Mouse (Mus musculus) MEL (cell line): ENCODE results near the gene Gm14443. TPM values are rescaled to one million over a fixed set of nuclear protein-coding genes. Genes with fewer than 3 reads are reported as not detected.
"Not testable (repeated sequence)": the region's sequence is repeated elsewhere in the genome, so short reads cannot be mapped to it uniquely, and the experiment has no call there.

Experiments used
- DNase-seq: peaks from one replicate; pipeline ENCODE4 v3.0.0; 2011; ENCODE audit warnings: low read depth, low spot score
- H3K27ac ChIP-seq: 2 replicates; pipeline ENCODE4 v1.5.1; 2012; ENCODE audit warnings: low read depth, mild to moderate bottlenecking, control low read depth, low read length, moderate library complexity; ENCODE audit not compliant: control insufficient read depth
- H3K27me3 ChIP-seq, 2 experiments: fragments of 150-350 bp in 1 of 2; sonication (generic) in 1 of 2; 2 replicates each; pipeline ENCODE4 v1.6.1; 2012; ENCODE audit warnings: low read length in 2 of 2, mild to moderate bottlenecking in 2 of 2, improper control_type of control experiment in 1 of 2, moderate library complexity in 1 of 2; ENCODE audit not compliant: insufficient read depth in 2 of 2, control insufficient read depth in 1 of 2
- H3K36me3 ChIP-seq, 2 experiments: 2 replicates each; pipeline ENCODE4 v1.6.1; 2012 to 2014; ENCODE audit warnings: low read length in 2 of 2, improper control_type of control experiment in 1 of 2, inconsistent platforms in 1 of 2, mild to moderate bottlenecking in 1 of 2; ENCODE audit not compliant: insufficient read depth in 2 of 2, control insufficient read depth in 1 of 2
- H3K4me1 ChIP-seq, 2 experiments: fragments of 150-350 bp in 1 of 2; sonication (generic) in 1 of 2; 2 replicates each; pipeline ENCODE4 v1.6.1; 2012; ENCODE audit warnings: low read length in 2 of 2, improper control_type of control experiment in 1 of 2, mild to moderate bottlenecking in 1 of 2; ENCODE audit not compliant: insufficient read depth in 2 of 2, control insufficient read depth in 1 of 2
- H3K4me3 ChIP-seq, 2 experiments: fragments of 150-350 bp in 1 of 2; sonication (generic) in 1 of 2; 2 replicates each; pipeline ENCODE4 v1.5.1; 2012; ENCODE audit warnings: low read depth in 2 of 2, low read length in 2 of 2, mild to moderate bottlenecking in 2 of 2, moderate library complexity in 2 of 2, control low read depth in 1 of 2, improper control_type of control experiment in 1 of 2; ENCODE audit not compliant: control insufficient read depth in 1 of 2, insufficient read depth in 1 of 2
- H3K79me2 ChIP-seq: 2 replicates; pipeline ENCODE4 v1.6.1; 2012; ENCODE audit warnings: mild to moderate bottlenecking, low read length, moderate library complexity; ENCODE audit not compliant: control insufficient read depth, poor library complexity, insufficient read depth
- H3K9ac ChIP-seq: 2 replicates; pipeline ENCODE4 v1.6.1; 2012; ENCODE audit warnings: low read depth, mild to moderate bottlenecking, control low read depth, low read length, moderate library complexity; ENCODE audit not compliant: control insufficient read depth, poor library complexity, severe bottlenecking
- H3K9me3 ChIP-seq: fragments of 150-350 bp; sonication (generic); replicated peaks from 2 replicates; pipeline ENCODE4 v1.6.1; 2012; ENCODE audit warnings: mild to moderate bottlenecking, low read length, improper control_type of control experiment, moderate library complexity; ENCODE audit not compliant: insufficient read depth
- BHLHE40 ChIP-seq: IDR thresholded peaks from 2 replicates; pipeline ENCODE4 v1.6.1; 2012; ENCODE audit warnings: low read depth, mild to moderate bottlenecking, inconsistent platforms, low read length, improper control_type of control experiment, borderline replicate concordance
- CTCF ChIP-seq, 3 experiments: IDR thresholded peaks in 2 of 3; conservative IDR thresholded peaks in 1 of 3; 2 replicates each; pipeline ENCODE4 v1.5.1; 2011 to 2012; ENCODE audit warnings: low read length in 3 of 3, low read depth in 2 of 3, mild to moderate bottlenecking in 2 of 3, improper control_type of control experiment in 1 of 3, inconsistent platforms in 1 of 3, mixed read lengths in 1 of 3, moderate library complexity in 1 of 3; ENCODE audit not compliant: control insufficient read depth in 1 of 3, insufficient read depth in 1 of 3, poor library complexity in 1 of 3, severe bottlenecking in 1 of 3
- E2F4 ChIP-seq: IDR thresholded peaks from 2 replicates; pipeline ENCODE4 v1.6.1; 2011; ENCODE audit warnings: low read depth, low read length, improper control_type of control experiment, borderline replicate concordance
- JUND ChIP-seq: IDR thresholded peaks from 2 replicates; pipeline ENCODE4 v1.6.1; 2011; ENCODE audit warnings: low read depth, mild to moderate bottlenecking, improper control_type of control experiment, low read length
- MAFK ChIP-seq: IDR thresholded peaks from 2 replicates; pipeline ENCODE4 v1.6.1; 2011; ENCODE audit warnings: low read depth, mild to moderate bottlenecking, low read length, improper control_type of control experiment, borderline replicate concordance
- MXI1 ChIP-seq: IDR thresholded peaks from 2 replicates; pipeline ENCODE4 v1.6.1; 2011; ENCODE audit warnings: mild to moderate bottlenecking, low read depth, low read length, improper control_type of control experiment
- NELFE ChIP-seq: IDR thresholded peaks from 2 replicates; pipeline ENCODE4 v1.6.1; 2011; ENCODE audit warnings: low read depth, low read length, improper control_type of control experiment
- NRF1 ChIP-seq: IDR thresholded peaks from 2 replicates; pipeline ENCODE4 v1.6.1; 2014; ENCODE audit warnings: low read depth, mild to moderate bottlenecking, inconsistent platforms, low read length, improper control_type of control experiment, moderate library complexity; ENCODE audit not compliant: poor library complexity, insufficient read depth, severe bottlenecking
- POLR2AphosphoS2 ChIP-seq: IDR thresholded peaks from 2 replicates; pipeline ENCODE4 v1.6.1; 2011; ENCODE audit warnings: low read length, improper control_type of control experiment
- SIN3A ChIP-seq: IDR thresholded peaks from 2 replicates; pipeline ENCODE4 v1.6.1; 2012; ENCODE audit warnings: low read length, improper control_type of control experiment, inconsistent platforms
- SMC3 ChIP-seq: IDR thresholded peaks from 2 replicates; pipeline ENCODE4 v1.6.1; 2011; ENCODE audit warnings: low read depth, low read length, improper control_type of control experiment
- TCF12 ChIP-seq: IDR thresholded peaks from 2 replicates; pipeline ENCODE4 v1.6.1; 2014; ENCODE audit warnings: low read depth, mild to moderate bottlenecking, inconsistent platforms, low read length, improper control_type of control experiment, moderate library complexity
- ZC3H11A ChIP-seq: IDR thresholded peaks from 2 replicates; pipeline ENCODE4 v1.6.1; 2012; ENCODE audit warnings: low read depth, mild to moderate bottlenecking, inconsistent platforms, low read length, improper control_type of control experiment
- ZNF384 ChIP-seq: IDR thresholded peaks from 2 replicates; pipeline ENCODE4 v1.6.1; 2012; ENCODE audit warnings: low read depth, mild to moderate bottlenecking, inconsistent platforms, low read length, improper control_type of control experiment
- polyA plus RNA-seq, 2 experiments: library from polyadenylated mRNA; stranded (reverse) in 1 of 2; unstranded in 1 of 2; fragments of >175 nt in 1 of 2; fragments of >200 nt in 1 of 2; gene quantifications; 2 replicates each; pipeline versions ENCODE4 v1.2.1 to v1.2.4; 2012; ENCODE audit warnings: low replicate concordance in 2 of 2, low read depth in 1 of 2; ENCODE audit not compliant: insufficient read length in 2 of 2, insufficient read depth in 1 of 2, missing spikeins in 1 of 2
- total RNA-seq: library from RNA; depleted of rRNA; stranded (reverse); fragments of 300-350 nt; gene quantifications from 2 replicates; pipeline ENCODE4 v1.2.3, GENCODE M21; 2012

The Gm14443 gene
- total and polyA plus RNA-seq, 3 experiments, result 0.17 to 0.62 TPM; not detected in 1

GRCm38 (mm10) chr2:175161438-175161837 is 14.2 kb downstream of the Gm14443 start:
- not testable (repeated sequence) for H3K27me3 ChIP-seq, DNase-seq, H3K4me3 ChIP-seq, H3K36me3 ChIP-seq, H3K9me3 ChIP-seq, H3K9ac ChIP-seq, H3K4me1 ChIP-seq, H3K27ac ChIP-seq, H3K79me2 ChIP-seq

- no peak overlapping the region for H3K27ac ChIP-seq
- H3K9me3 ChIP-seq, result no peaks in the 10 kb centered on the region
- no peaks in the 10 kb centered on the region for H3K36me3 ChIP-seq
- no peaks in the 10 kb centered on the region for H3K4me1 ChIP-seq
- no peak overlapping the region for H3K4me3 ChIP-seq
- no peak for DNase-seq
- H3K9ac ChIP-seq, result no peak overlapping the region
- no peaks in the 10 kb centered on the region for H3K79me2 ChIP-seq
- no peaks in the 10 kb centered on the region for H3K27me3 ChIP-seq
- TF ChIP-seq NELFE, result no peak
- TF ChIP-seq SMC3, result no peak
- no peak for TF ChIP-seq JUND
- no peak for TF ChIP-seq BHLHE40
- TF ChIP-seq NRF1, result no peak
- TF ChIP-seq ZC3H11A, result no peak
- no peak for TF ChIP-seq SIN3A
- TF ChIP-seq MAFK, result no peak
- no peak for TF ChIP-seq ZNF384
- TF ChIP-seq E2F4, result no peak
- no peak for TF ChIP-seq TCF12
- TF ChIP-seq POLR2AphosphoS2, result no peak
- TF ChIP-seq CTCF (IDR thresholded peaks at IDR 0.05 in 2 of 3, conservative IDR thresholded peaks at IDR 0.05 in 1 of 3; ENCODE audit: control insufficient read depth in 1 of 3, insufficient read depth in 1 of 3, low read depth in 2 of 3, low read length in 3 of 3, poor library complexity in 1 of 3, severe bottlenecking in 1 of 3), result no peak
Observed at GRCm38 (mm10) chr2:175158642-175159041, 17.0 kb downstream of the Gm14443 start.

- Histone ChIP-seq H3K9me3 (no peaks in the 10 kb centered on the region), H3K9ac (no peak overlapping the region), H3K27me3 (no peaks in the 10 kb centered on the region), H3K4me3 (no peak overlapping the region), H3K79me2 (no peaks in the 10 kb centered on the region), H3K36me3 (no peaks in the 10 kb centered on the region)
- no peak for DNase-seq
- no peak for TF ChIP-seq MXI1
- TF ChIP-seq, all 39 proteins: peak for 0
- no peak overlapping the region for H3K27ac ChIP-seq
- no peaks in the 10 kb centered on the region for H3K4me1 ChIP-seq
Observed at GRCm38 (mm10) chr2:175156696-175157095, 19.0 kb downstream of the Gm14443 start.

- not testable (repeated sequence) for H3K79me2 ChIP-seq, H3K9me3 ChIP-seq, H3K27me3 ChIP-seq, H3K27ac ChIP-seq, DNase-seq, H3K4me1 ChIP-seq, H3K36me3 ChIP-seq, H3K9ac ChIP-seq, H3K4me3 ChIP-seq
Observed at GRCm38 (mm10) chr2:175141993-175142295, 33.7 kb downstream of the Gm14443 start, which contains the start of gene Gm14399. Gene Gm14399 (minus strand): TSS chr2:175142012.

GRCm38 (mm10) chr2:175141118-175141992 is 34.3 kb downstream of the Gm14443 start:
- not testable (repeated sequence) for H3K9ac ChIP-seq, H3K79me2 ChIP-seq, DNase-seq, H3K4me1 ChIP-seq, H3K9me3 ChIP-seq, H3K4me3 ChIP-seq, H3K27ac ChIP-seq, H3K36me3 ChIP-seq, H3K27me3 ChIP-seq
